Comparison of ENCODE assay signal across 8 mouse cellular contexts in genomic region chr1:187650786-187651687, GRCm38 (mm10). TPM values are rescaled to one million over a fixed set of nuclear protein-coding genes. Genes with fewer than 3 reads are reported as not detected.
A peak's percentile ranks its signal among the peaks of the same experiment; 100 is the strongest.
DNase-seq lines count a peak whose midpoint lies in the region; ATAC-seq and TF ChIP-seq lines count a peak whose summit lies in the region.

No protein-coding gene starts in this region.

- peaks cover 12% of the 10 kb centered on the region for H3K4me1 ChIP-seq in E14TG2a.4 (replicated peaks; ENCODE audit: low read depth, low read length)
- H3K4me1 ChIP-seq in forebrain, embryonic 14.5 days (ENCODE audit: control insufficient read depth, insufficient read depth, low read length), result peaks cover 4% of the 10 kb centered on the region; the same call in 1 of the 2 replicates
- H3K4me1 ChIP-seq in neural tube, embryonic 12.5 days, result peaks cover 7% of the 10 kb centered on the region; the same call in 1 of the 2 replicates

- no peaks in the 10 kb centered on the region for H3K36me3 ChIP-seq in E14TG2a.4 (ENCODE audit: insufficient read depth, low read length)
- no peaks in the 10 kb centered on the region for H3K36me3 ChIP-seq in forebrain, embryonic 14.5 days (ENCODE audit: control insufficient read depth, insufficient read depth, low read length)
- H3K36me3 ChIP-seq in neural tube, embryonic 12.5 days, result no peaks in the 10 kb centered on the region

- WGBS in forebrain, embryonic 14.5 days, result 9% methylated on average over 24 of the region's 24 CpGs
- 9% methylated on average over 24 of the region's 24 CpGs for WGBS in neural tube, embryonic 12.5 days

- H3K27ac ChIP-seq in forebrain, embryonic 14.5 days (ENCODE audit: low read depth, low read length), result no peak overlapping the region
- H3K27ac ChIP-seq in neural tube, embryonic 12.5 days, result no peak overlapping the region

- H3K9me3 ChIP-seq in E14TG2a.4 (ENCODE audit: low read length), result no peaks in the 10 kb centered on the region
- no peaks in the 10 kb centered on the region for H3K9me3 ChIP-seq in forebrain, embryonic 14.5 days (replicated peaks; ENCODE audit: control insufficient read depth, low read length)
- H3K9me3 ChIP-seq in neural tube, embryonic 12.5 days, result no peaks in the 10 kb centered on the region

- peak overlapping the region; percentile 84 for H3K9ac ChIP-seq in forebrain, embryonic 14.5 days (ENCODE audit: low read length)
- H3K9ac ChIP-seq in neural tube, embryonic 12.5 days, result peak overlapping the region; percentile 86

- peak overlapping the region; percentile 58 for H3K4me3 ChIP-seq in E14TG2a.4 (replicated peaks; ENCODE audit: low read length)
- peak overlapping the region; percentile 52 for H3K4me3 ChIP-seq in forebrain, embryonic 14.5 days (ENCODE audit: low read depth, low read length)
- H3K4me3 ChIP-seq in neural tube, embryonic 12.5 days, result peak overlapping the region; percentile 68

- peak; percentile 30 for DNase-seq in adrenal gland, adult 2 months
- no peak for DNase-seq in adrenal gland, postnatal 14 days
- DNase-seq in forebrain, embryonic 14.5 days (ENCODE audit: low spot score), result peak; percentile 44
- DNase-seq in left cerebral cortex, adult 11 months (ENCODE audit: low spot score), result peak; percentile 4
- no peak for DNase-seq in ovary, postnatal 10 days (ENCODE audit: low spot score)
- DNase-seq in embryo, embryonic 11 days, result no peak

- peak overlapping the region; percentile 95 for H3K4me2 ChIP-seq in forebrain, embryonic 14.5 days (ENCODE audit: low read length)
- peak overlapping the region; percentile 80 for H3K4me2 ChIP-seq in neural tube, embryonic 12.5 days (replicated peaks)

- peak; percentile 46 for ATAC-seq in forebrain, embryonic 14.5 days
- peak; percentile 25 for ATAC-seq in neural tube, embryonic 12.5 days (ENCODE audit: low FRiP score, low read depth)

- TF ChIP-seq CTCF in E14TG2a.4 (conservative IDR thresholded peaks at IDR 0.05; ENCODE audit: low read length), result no peak

- peaks cover 27% of the 10 kb centered on the region for H3K27me3 ChIP-seq in E14TG2a.4 (ENCODE audit: insufficient read depth, low read length)
- H3K27me3 ChIP-seq in forebrain, embryonic 14.5 days (replicated peaks; ENCODE audit: control insufficient read depth, insufficient read depth, low read length), result no peaks in the 10 kb centered on the region
- H3K27me3 ChIP-seq in neural tube, embryonic 12.5 days (replicated peaks), result no peaks in the 10 kb centered on the region

RNA-seq across cellular contexts. Expression of gene Esrrg, which starts 42.4 kb away (rescaled TPM):
- 10 to 100 TPM; 14.8 to 17.7 TPM for total RNA-seq in adrenal gland, adult 2 months (2021)
- 2.1 and 3.1 TPM in 2 replicates for polyA plus RNA-seq in adrenal gland, adult 2 months (2012; rRNA removed)
- 11.5 and 17.7 TPM in 2 replicates for total RNA-seq in adrenal gland, postnatal 14 days (2021)
- polyA plus RNA-seq in forebrain, embryonic 14.5 days (2014; fragmentation: Nextera tagmentation; extraction: Ambion mirVana), result 9.8 and 10.0 TPM in 2 replicates
- 15.4 and 17.8 TPM in 2 replicates for polyA plus RNA-seq in neural tube, embryonic 12.5 days (2016; fragmentation: Nextera tagmentation; extraction: Ambion mirVana)

Comparison
In these comparisons a context has a peak if more than half of its experiments do, and no peak if none do; other contexts are left out.
1. DNase-seq: peak in adrenal gland, adult 2 months (single experiment), forebrain, embryonic 14.5 days (single experiment) and left cerebral cortex, adult 11 months (single experiment); none in adrenal gland, postnatal 14 days (single experiment), ovary, postnatal 10 days (single experiment) and embryo, embryonic 11 days (single experiment).
2. Peak in every context shown above with its lines, with median percentiles within 50 percentile points of each other: H3K4me3 ChIP-seq.